Mouse (Mus musculus) cortical plate, adult 2 months (tissue): ENCODE data around the gene Nfe2. TPM values are rescaled to one million over a fixed set of nuclear protein-coding genes. Genes with fewer than 3 reads are reported as not detected.

Source experiments
- H3K27ac ChIP-seq: fragments of 200-500 bp; 2 replicates; pipeline ENCODE4 v1.5.1; 2012; ENCODE audit warnings: low read length, control low read depth, inconsistent platforms; ENCODE audit not compliant: insufficient read depth
- H3K4me1 ChIP-seq: fragments of 200-500 bp; 2 replicates; pipeline ENCODE4 v1.6.1; 2011; ENCODE audit warnings: low read length; ENCODE audit not compliant: control insufficient read depth, insufficient read depth
- H3K4me3 ChIP-seq: fragments of 200-500 bp; 2 replicates; pipeline ENCODE4 v1.5.1; 2011; ENCODE audit warnings: mild to moderate bottlenecking, low read length, control low read depth; ENCODE audit not compliant: insufficient read depth
- CTCF ChIP-seq: fragments of 200-500 bp; IDR thresholded peaks from 2 replicates; pipeline ENCODE4 v1.5.1; 2011; ENCODE audit warnings: mild to moderate bottlenecking, control low read depth, low read length; ENCODE audit not compliant: insufficient read depth; ENCODE audit errors: extremely low read depth
- POLR2A ChIP-seq: fragments of 200-500 bp; IDR thresholded peaks from 2 replicates; pipeline ENCODE4 v1.6.1; 2011; ENCODE audit warnings: mild to moderate bottlenecking, low read length, control low read depth; ENCODE audit not compliant: insufficient read depth; ENCODE audit errors: extremely low read depth
- polyA plus RNA-seq: library from polyadenylated mRNA; depleted of rRNA; stranded (reverse); fragments of >200 nt; gene quantifications from 2 replicates; pipeline ENCODE4 v1.2.3, GENCODE M21; 2012; rRNA removed

Nfe2 gene
- polyA plus RNA-seq: 0.11 and 0.21 TPM in 2 replicates

DNA sequence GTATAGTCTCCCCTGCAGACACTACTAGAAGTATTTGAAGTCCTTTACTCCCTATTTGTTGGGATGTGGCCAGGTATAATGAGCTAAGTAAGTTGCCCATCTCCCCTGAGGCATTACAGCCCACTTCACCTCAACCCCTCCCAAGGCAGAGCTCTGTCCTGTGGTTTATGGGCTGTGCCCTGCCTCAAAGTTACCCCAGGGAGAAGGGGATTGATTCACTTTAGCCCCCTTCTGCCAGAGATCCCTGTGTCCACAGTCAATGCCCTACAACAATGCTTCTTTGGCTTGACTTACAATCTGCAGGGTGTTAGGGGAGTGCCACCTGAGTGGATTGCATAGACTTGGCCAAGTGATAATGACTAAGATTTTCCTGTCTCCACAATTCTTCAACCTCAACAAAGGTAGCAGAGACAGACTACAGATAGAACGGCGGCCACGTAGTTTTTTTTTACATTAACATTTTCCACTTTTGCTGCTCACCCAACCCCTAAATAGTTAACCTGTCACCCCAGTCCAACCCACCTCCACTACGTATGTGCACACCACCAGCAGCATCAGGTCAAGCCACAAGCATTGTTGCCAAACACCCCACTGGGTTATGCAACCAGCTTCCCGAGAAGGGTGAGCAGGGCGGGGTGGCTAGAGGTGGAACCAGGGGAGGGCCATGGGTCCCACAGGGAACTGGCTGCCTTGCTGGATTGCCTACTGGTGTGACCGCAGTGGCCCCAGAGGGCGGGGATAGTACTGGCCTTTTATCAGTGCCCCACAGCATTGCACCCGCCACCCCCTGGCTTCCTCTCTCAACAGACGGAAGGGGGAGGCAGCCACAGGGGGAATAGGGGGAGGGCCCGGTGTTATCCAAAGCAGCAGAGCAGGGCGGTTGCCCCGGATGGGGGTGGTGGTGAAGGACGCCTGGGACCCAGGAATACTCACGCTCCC is at the start of gene Nfe2:
TSS of gene Nfe2 (minus strand) at position 614 of the 939 bp plus-strand sequence.
- no peaks in the 10 kb centered on the region for H3K4me1 ChIP-seq
- H3K27ac ChIP-seq: 0 out of 2 replicates have a peak within 1 kb of the TSS, but pooled peaks have one; percentile 25
- TF ChIP-seq CTCF: no peak
- TF ChIP-seq POLR2A: no peak
- H3K4me3 ChIP-seq: no peak within 1 kb of the TSS

DNA sequence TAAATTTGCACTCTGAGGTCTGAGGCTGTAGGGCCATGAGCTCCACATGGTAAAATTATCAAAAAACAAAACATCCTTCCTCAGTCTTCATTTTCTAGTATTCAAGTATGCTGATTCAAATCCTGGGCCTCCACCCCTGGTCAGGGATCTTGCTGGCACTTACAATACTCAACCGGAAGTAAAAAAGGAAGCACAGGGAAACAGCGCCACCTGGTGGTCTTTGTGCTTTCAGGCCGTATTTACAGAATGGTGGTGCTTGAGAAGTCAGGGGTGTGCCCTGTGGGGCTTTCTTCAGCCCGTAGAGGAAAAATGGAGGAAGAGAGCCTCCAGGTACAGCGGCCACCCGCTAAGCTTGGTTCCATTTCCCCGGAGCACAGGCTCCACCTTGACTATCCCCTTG is 48.9 kb upstream of the Nfe2 start:
- H3K4me1 ChIP-seq: peaks cover 9% of the 10 kb centered on the region
- no peak overlapping the region for H3K27ac ChIP-seq
- TF ChIP-seq POLR2A (no peak), CTCF (peak; percentile 94)
- no peak overlapping the region for H3K4me3 ChIP-seq

DNA sequence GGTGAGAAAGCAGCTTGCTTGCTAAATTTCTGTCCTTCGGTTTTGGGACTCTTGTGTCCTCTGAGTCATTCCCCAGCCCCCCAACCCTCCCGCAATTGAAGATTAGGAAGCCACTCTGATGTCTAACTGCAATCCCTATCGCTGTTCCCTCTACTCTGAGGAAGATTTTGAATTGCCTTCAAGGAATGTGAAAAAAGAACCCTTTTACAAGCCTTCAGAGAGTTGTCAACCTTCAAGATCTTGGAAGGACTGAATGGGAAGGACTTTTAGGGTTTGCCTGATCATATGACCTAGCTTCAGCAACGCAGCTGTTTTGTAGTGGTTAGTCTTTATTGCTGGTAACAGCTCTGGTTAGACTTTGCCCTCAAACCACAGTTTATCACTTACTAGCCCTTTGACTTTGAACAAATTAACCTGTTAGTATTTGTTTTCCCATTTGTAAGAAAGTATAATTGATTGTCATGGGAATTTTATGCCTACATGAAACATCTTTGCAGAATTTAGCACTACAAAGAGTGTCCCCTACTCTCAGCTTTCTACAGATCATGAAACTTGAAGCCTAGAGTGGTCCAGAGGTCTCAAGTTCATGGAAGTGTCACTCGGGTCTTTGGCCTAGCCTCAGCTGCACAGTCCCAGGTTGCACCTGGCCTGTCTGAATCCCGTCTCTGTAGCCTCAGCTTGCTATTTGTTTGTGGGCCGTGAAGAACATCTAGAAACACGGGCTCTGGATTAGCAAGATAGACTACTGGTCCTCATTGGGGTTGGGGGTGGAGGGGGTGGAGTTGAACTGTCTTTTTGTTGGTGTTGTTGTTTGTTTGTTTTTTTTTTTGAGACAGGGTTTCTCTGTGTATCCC is 47.8 kb upstream of the Nfe2 start:
- H3K27ac ChIP-seq: peak overlapping the region; percentile 74
- H3K4me1 ChIP-seq: peaks cover 9% of the 10 kb centered on the region
- TF ChIP-seq POLR2A (no peak), CTCF (no peak)
- peak overlapping the region; percentile 38 for H3K4me3 ChIP-seq

DNA sequence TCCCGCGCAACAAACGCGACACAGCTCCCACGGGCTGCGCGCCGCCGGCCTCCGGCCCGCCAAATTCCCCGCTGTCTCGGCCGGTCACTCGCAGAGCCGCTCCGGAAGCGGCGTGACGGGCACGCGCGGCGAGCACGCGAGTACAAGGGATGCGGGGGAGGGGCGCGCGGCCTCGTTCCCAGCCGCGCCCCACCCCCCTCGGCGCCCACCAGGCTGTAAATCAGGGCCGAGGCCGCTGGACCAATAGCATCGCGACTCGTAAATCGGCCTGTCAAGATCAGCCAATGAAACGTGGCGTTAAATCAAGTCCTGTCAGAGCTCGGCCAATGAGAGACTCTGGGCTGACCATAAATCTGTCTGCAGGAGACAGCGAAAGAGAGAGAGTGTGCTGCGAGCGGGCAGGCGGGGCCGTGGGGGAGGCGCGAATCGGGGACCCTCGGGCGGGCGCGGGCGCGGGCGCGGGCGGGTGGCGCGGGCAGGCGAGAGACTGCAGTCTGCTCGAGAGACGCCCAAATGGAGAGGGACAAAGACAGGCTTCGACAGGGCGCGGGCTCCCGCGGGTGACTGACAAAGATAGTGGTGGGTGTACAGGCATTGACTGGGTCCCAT is 47.0 kb upstream of the Nfe2 start:
- TF ChIP-seq POLR2A (peak; percentile 68; the same call in 1 of the 2 replicates), CTCF (no peak)
- peaks cover 9% of the 10 kb centered on the region for H3K4me1 ChIP-seq

DNA sequence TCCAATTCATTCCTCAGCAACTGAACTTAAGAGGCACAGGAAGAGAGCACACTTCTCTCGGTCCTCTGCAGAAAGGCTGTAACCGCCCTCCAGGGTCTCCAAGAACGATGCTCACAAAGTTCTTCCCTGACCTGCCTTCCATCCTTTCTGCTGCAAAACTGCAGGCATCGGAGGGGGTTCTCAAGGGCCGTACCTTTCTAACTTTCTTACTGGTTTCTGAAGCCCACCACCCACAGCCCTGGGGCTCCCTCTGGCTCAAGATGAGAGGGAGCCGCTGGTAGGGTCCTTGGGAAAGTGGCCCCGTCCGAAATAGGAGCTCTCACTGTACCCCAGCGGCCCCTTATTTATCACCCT is 46.4 kb upstream of the Nfe2 start:
- TF ChIP-seq CTCF: no peak
- Histone ChIP-seq H3K4me3 (peak overlapping the region; percentile 38), H3K27ac (peak overlapping the region; percentile 60), H3K4me1 (peaks cover 9% of the 10 kb centered on the region)

More for the DNA sequence above, 47.0 kb upstream of the Nfe2 start:
- Histone ChIP-seq H3K4me3 (peak overlapping the region; percentile 38), H3K27ac (peak overlapping the region; percentile 74)

DNA sequence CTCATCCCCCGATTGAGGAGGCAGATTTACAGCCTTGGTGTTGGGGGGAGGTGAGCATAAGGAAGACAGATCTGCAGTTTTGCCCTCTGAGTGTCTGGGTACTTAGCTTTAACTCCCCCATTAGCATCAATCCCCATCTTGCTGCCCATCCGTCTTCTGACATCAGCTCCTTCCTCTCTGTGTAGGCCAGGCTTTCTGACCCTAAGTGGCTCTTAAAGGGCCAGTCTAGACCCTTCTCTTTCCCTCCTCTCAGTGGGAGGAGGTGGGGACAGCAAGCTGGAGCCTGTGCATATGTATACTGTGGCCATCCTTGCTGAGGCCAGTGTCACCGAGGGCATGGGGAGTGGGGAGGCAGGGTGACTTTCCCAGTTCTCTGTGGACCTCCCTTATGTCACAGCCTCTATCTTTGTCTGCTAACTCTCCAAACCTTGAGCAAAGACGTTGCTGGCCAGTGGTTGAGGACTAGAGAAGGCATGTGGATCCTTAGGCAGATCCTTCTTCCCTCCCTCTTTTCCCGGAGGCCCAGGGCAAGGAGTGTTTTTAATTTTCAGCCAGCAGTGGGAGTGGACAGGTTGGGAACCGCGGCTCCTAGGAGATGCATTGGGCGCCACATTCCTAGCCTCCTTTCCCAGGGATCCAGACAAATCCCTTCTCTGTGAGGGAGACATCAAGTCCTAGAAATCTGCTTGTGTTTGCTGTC is 45.9 kb upstream of the Nfe2 start:
- peak overlapping the region; percentile 60 for H3K27ac ChIP-seq
- TF ChIP-seq CTCF (no peak), POLR2A (no peak)
- H3K4me3 ChIP-seq: peak overlapping the region; percentile 38
- peaks cover 13% of the 10 kb centered on the region for H3K4me1 ChIP-seq

DNA sequence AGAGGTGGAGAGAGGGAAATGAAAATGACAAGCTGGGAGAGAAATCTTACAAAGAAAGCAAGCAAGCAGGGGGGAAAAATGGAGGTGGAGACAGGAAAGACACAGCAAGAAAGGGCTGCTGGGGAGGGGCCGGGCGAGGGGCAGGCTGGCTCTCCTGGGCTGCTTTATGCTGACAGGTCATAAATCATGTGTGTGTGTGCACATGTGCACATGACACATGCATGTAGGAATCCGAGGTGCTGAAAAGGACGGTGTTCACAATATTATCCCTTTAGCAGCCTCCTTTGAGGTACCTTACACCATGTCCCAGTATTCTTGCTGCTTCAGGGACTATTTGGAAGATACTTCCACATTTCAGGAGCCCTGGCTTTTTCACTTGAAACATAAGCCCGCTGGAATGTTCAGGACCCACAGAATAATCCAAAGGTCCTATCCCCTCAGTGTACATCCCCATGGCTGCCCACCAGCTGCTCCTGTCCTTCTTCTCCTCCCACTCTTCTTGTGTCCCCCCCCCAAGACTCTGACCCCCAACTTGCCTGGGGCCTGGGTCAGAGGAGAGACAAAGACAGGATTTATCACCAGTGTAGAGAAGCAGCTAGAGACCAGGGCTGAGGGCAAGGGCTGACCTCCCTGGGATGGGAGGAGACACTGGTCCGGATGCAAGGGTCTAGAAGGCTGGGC is 44.3 kb upstream of the Nfe2 start:
- no peak overlapping the region for H3K4me3 ChIP-seq
- peaks cover 20% of the 10 kb centered on the region for H3K4me1 ChIP-seq
- no peak for TF ChIP-seq POLR2A
- no peak for TF ChIP-seq CTCF
- H3K27ac ChIP-seq: no peak overlapping the region

DNA sequence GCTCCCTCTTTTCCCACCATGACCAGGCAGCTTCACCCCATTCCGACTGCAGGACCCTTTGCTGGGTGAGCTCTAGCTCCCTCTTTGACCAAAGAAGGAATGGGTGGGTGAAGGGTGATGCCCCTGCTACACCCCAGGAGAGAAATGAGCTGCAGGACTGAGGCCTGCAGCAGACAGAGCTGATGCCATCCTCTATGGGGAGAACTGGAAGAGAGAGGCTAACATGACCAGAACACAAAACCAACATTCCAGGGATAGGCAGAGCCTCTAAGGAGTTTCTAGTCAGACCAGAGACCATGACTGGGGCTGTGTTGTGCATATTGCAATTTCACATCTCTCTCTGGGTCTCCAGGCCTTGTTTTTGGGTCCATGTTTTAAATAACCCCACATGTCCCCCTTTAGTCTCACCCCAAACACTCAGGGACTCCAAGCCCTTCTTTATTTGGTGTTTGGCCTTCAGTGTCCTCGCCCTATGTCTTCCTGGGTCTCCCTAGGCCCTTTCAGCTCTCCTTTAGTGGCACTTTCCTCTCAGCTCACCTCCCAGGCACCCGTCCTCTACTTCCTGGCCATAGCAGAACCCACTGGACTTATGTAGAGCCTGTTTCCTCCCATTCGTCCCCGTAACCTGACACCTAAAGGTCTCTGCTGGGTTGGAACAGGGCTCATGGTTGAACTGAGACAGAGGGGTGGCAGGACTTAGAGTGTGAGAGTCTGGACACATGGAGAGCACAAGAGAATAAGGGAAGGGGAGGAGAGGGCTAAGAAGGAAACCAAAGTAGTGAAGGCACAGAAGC is 43.5 kb upstream of the Nfe2 start:
- Histone ChIP-seq H3K27ac (no peak overlapping the region), H3K4me1 (peaks cover 20% of the 10 kb centered on the region), H3K4me3 (no peak overlapping the region)
- no peak for TF ChIP-seq POLR2A
- no peak for TF ChIP-seq CTCF
